Mouse (Mus musculus) hematopoietic stem cell, adult 5-6 weeks (primary cell): ENCODE data around the gene Map4k2. TPM values are rescaled to one million over a fixed set of nuclear protein-coding genes. Genes with fewer than 3 reads are reported as not detected.
"Not testable (repeated sequence)": the region's sequence is repeated elsewhere in the genome, so short reads cannot be mapped to it uniquely, and the experiment has no call there.

Experiments
- ATAC-seq, 2 experiments: fragments of 125-278 bp in 1 of 2; replicated peaks in 1 of 2; 2 replicates each; pipeline ENCODE4 v1.8.0; 2016 to 2017; ENCODE audit warnings: inconsistent platforms in 2 of 2, mild to moderate bottlenecking in 2 of 2, moderate number of reproducible peaks in 2 of 2, low read depth in 1 of 2, moderate TSS enrichment in 1 of 2; ENCODE audit not compliant: low FRiP score in 2 of 2, poor library complexity in 2 of 2, severe bottlenecking in 2 of 2, insufficient read depth in 1 of 2, low TSS enrichment in 1 of 2
- total RNA-seq: library from RNA; stranded (forward); fragments of 172-1452, 232-1000 nt; gene quantifications from 2 replicates; pipeline ENCODE4 v1.2.3, GENCODE M21; 2017

Gene Map4k2
- total RNA-seq, 1 experiment from 2014 or later = 71.5 TPM

GRCm38 (mm10) chr19:6310181-6310580 lies 30.8 kb upstream of the Map4k2 start:
- no peak for ATAC-seq

GRCm38 (mm10) chr19:6311783-6312182 lies 29.2 kb upstream of the Map4k2 start:
- not testable (repeated sequence) for ATAC-seq

- ATAC-seq = no peak
Observed at GRCm38 (mm10) chr19:6313796-6314195, 27.1 kb upstream of the Map4k2 start.

- no peak for ATAC-seq
Observed at GRCm38 (mm10) chr19:6314513-6314912, 26.4 kb upstream of the Map4k2 start.

- ATAC-seq = no peak
Observed at GRCm38 (mm10) chr19:6315573-6315972, 25.4 kb upstream of the Map4k2 start.

GRCm38 (mm10) chr19:6318145-6318544 lies 22.8 kb upstream of the Map4k2 start:
- no peak for ATAC-seq

- no peak for ATAC-seq
Observed at GRCm38 (mm10) chr19:6321358-6321757, 19.6 kb upstream of the Map4k2 start.

- no peak for ATAC-seq
Observed at GRCm38 (mm10) chr19:6321786-6322621, 18.9 kb upstream of the Map4k2 start.

- no peak for ATAC-seq
Observed at GRCm38 (mm10) chr19:6324751-6325150, 16.2 kb upstream of the Map4k2 start.

- no peak for ATAC-seq
Observed at GRCm38 (mm10) chr19:6331178-6331577, 9.8 kb upstream of the Map4k2 start.

GRCm38 (mm10) chr19:6331719-6332516 lies 9.0 kb upstream of the Map4k2 start:
- peak; percentile 31 to 47; a peak in 3 of 4 replicates for ATAC-seq

GRCm38 (mm10) chr19:6333761-6334595 lies 7.0 kb upstream of the Map4k2 start:
- no peak for ATAC-seq

GRCm38 (mm10) chr19:6334673-6335457 lies 6.1 kb upstream of the Map4k2 start, which contains the start of gene Men1:
Gene Men1, plus strand, starts transcription at chr19:6334979.
- peak; percentile 90 to 92 for ATAC-seq

GRCm38 (mm10) chr19:6335458-6335827 lies 5.5 kb upstream of the Map4k2 start:
- no peak for ATAC-seq

- no peak for ATAC-seq
Observed at GRCm38 (mm10) chr19:6336920-6337319, 4.0 kb upstream of the Map4k2 start.

- ATAC-seq = no peak
Observed at GRCm38 (mm10) chr19:6338171-6338570, 2.8 kb upstream of the Map4k2 start.

- ATAC-seq = no peak
Observed at GRCm38 (mm10) chr19:6338716-6339115, 2.2 kb upstream of the Map4k2 start.
